Mouse (Mus musculus) spleen, adult 2 months (tissue): ENCODE measurements around the gene 1700034J05Rik. TPM values are rescaled to one million over a fixed set of nuclear protein-coding genes. Genes with fewer than 3 reads are reported as not detected.

Experiments used
- DNase-seq, 2 experiments: peaks; one replicate each; pipeline versions ENCODE4 v3.0.0 to v3.0.0-alpha.2; 2012 to 2021; ENCODE audit warnings: low spot score in 2 of 2, low read depth in 1 of 2
- H3K27ac ChIP-seq: fragments of 200-500 bp; 2 replicates; pipeline ENCODE4 v1.5.1; 2012; ENCODE audit warnings: low read length, inconsistent platforms; ENCODE audit not compliant: insufficient read depth
- H3K27me3 ChIP-seq: fragments of 200-500 bp; 2 replicates; pipeline ENCODE4 v1.6.1; 2012; ENCODE audit warnings: mild to moderate bottlenecking, moderate library complexity, low read length, inconsistent platforms; ENCODE audit not compliant: control insufficient read depth, insufficient read depth
- H3K36me3 ChIP-seq: fragments of 200-500 bp; 2 replicates; pipeline ENCODE4 v1.6.1; 2012; ENCODE audit warnings: mild to moderate bottlenecking, low read length, inconsistent platforms; ENCODE audit not compliant: control insufficient read depth, insufficient read depth
- H3K4me1 ChIP-seq: fragments of 200-500 bp; 2 replicates; pipeline ENCODE4 v1.6.1; 2011; ENCODE audit warnings: inconsistent platforms; ENCODE audit not compliant: control insufficient read depth, insufficient read depth, insufficient read length
- H3K4me3 ChIP-seq: fragments of 200-500 bp; 2 replicates; pipeline ENCODE4 v1.5.1; 2011; ENCODE audit warnings: mild to moderate bottlenecking, inconsistent platforms; ENCODE audit not compliant: insufficient read depth, insufficient read length; ENCODE audit errors: extremely low read depth
- CTCF ChIP-seq: fragments of 200-500 bp; IDR thresholded peaks from 2 replicates; pipeline ENCODE4 v1.5.1; 2011; ENCODE audit warnings: mild to moderate bottlenecking, inconsistent platforms; ENCODE audit not compliant: insufficient read depth, insufficient read length, insufficient replicate concordance; ENCODE audit errors: extremely low read depth
- POLR2A ChIP-seq: fragments of 200-500 bp; IDR thresholded peaks from 2 replicates; pipeline ENCODE4 v1.6.1; 2011; ENCODE audit warnings: low read depth, low read length, inconsistent platforms
- WGBS: fragments of 180-500 bp; shearing (Covaris S2); methylation state at CpG from one replicate; pipeline ENCODE4 v1.1.7; 2018; 5-methylcytosine and 5-hydroxymethylcytosine counted together
- polyA plus RNA-seq: library from polyadenylated mRNA; depleted of rRNA; stranded (reverse); fragments of >200 nt; gene quantifications from 2 replicates; pipeline ENCODE4 v1.2.3, GENCODE M21; 2012

The 1700034J05Rik gene
- polyA plus RNA-seq, 1 experiment = not detected

DNA sequence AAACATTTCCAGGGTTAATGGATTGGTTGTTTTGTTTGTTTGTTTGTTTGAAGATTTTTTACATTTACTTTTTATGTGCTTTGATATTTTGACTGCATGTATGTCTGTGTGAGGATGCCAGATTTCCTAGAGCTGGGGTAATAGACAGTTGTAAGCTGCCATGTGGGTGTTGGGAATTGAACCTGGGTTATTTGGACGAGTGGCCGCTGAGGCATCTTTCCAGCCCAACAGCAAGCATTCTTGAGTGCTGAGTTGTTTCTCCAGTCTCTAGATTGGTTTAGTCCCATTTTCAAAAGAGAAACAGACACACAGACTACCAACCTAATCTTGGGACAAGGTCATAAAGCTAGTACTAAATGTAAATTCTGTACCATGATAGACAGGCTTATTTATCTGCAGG, 43.4 kb downstream of the 1700034J05Rik start:
- Histone ChIP-seq H3K4me1 (peaks cover 2% of the 10 kb centered on the region; the same call in 1 of the 2 replicates), H3K27me3 (no peaks in the 10 kb centered on the region), H3K27ac (no peak overlapping the region), H3K4me3 (no peak overlapping the region), H3K36me3 (no peaks in the 10 kb centered on the region)
- TF ChIP-seq CTCF = no peak
- TF ChIP-seq POLR2A = no peak
- no peak for DNase-seq
- 86% methylated on average over 2 of the region's 2 CpGs for WGBS

DNA sequence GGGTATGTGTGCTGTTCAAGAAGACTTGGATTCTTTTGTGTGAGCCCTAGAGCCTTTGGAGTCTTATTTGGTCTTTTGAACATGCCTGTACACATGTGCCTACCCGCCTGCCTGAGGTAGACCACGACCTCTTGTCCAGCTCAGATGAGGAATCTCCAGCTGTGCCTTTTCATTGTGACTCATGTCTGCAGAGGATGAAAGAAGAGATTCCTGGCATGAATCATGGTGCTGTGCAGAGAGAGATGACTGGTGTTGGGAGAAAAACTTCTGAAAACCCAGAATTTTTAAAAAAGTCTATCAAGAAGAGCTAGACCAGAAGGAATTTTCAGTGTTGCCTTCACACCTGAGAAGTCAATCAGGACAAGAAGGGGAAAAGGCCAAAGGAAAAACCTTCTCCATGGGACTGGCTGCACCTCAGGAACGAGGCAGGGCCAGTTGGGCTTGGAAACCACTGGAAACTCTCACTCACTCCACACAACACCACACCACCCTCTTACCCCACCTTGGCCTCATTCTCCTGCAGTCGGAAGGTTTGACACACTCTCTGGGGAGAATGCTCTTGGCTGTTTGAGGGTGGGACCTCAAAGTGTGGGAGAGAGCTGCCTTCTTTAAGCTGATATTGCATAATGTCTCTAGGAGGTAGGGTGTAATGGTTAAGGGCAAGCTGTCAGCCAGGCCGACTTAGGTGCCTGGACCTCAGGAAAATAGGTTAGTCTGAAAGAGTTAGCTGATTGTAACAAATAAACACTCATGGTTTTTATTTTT, 44.3 kb downstream of the 1700034J05Rik start:
- TF ChIP-seq POLR2A (no peak), CTCF (no peak)
- no peak for DNase-seq
- H3K4me3 ChIP-seq = no peak overlapping the region
- H3K27me3 ChIP-seq = no peaks in the 10 kb centered on the region
- H3K36me3 ChIP-seq = no peaks in the 10 kb centered on the region
- 80% methylated on average over 5 of the region's 5 CpGs for WGBS
- H3K27ac ChIP-seq = no peak overlapping the region
- H3K4me1 ChIP-seq = peaks cover 2% of the 10 kb centered on the region; the same call in 1 of the 2 replicates

DNA sequence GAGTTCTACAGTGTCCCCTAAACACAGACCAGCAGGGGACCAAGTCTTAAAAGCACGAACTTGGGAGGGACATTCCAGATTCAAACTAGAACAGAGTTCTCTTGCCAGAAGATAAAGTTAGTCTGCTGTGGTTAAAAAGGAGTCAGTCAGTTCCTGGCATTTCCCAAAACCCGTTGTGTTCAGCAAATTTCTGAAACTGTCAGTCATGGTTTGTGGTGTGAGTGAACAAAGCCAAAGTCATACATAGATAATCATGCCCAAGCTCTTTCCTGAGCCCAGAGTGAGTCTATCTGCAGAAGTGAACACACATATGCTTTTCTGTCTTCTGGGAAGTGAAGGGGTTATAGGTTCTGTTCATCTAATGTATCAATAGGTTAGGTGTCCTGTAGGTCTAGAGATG, 45.4 kb downstream of the 1700034J05Rik start:
- Histone ChIP-seq H3K27me3 (no peaks in the 10 kb centered on the region), H3K4me1 (peaks cover 2% of the 10 kb centered on the region; the same call in 1 of the 2 replicates), H3K36me3 (no peaks in the 10 kb centered on the region), H3K27ac (no peak overlapping the region), H3K4me3 (no peak overlapping the region)
- WGBS = 24% methylated on average over 2 of the region's 2 CpGs
- TF ChIP-seq CTCF (no peak), POLR2A (no peak)
- DNase-seq = no peak

DNA sequence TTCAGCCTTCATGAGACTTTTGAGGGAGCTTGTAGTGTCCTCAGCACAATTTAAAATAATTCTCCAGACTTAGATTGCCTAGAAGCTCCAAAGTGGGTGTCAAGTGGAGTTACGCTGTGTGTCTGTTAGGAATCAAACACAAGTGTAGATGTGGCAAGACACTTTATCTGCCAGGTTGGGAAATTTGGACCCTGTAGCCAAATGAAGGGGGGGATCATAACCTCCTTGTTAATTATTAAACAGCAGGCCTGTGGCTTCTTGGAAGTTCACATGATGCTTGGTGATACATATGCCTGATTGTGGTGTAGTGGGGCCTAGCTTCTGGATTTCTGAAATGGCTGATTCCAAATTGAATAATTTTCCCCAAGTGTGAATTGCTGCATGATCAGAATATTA, 46.4 kb downstream of the 1700034J05Rik start:
- H3K4me1 ChIP-seq = peaks cover 2% of the 10 kb centered on the region; the same call in 1 of the 2 replicates
- TF ChIP-seq POLR2A = no peak
- no peak for TF ChIP-seq CTCF
- no peaks in the 10 kb centered on the region for H3K36me3 ChIP-seq
- H3K4me3 ChIP-seq = no peak overlapping the region
- no peak for DNase-seq
- H3K27me3 ChIP-seq = no peaks in the 10 kb centered on the region
- WGBS = 95% methylated on average over 1 of the region's 1 CpGs
- H3K27ac ChIP-seq = no peak overlapping the region

GRCm38 (mm10) chr6:146907061-146907794, 47.0 kb downstream of the 1700034J05Rik start:
- no peak overlapping the region for H3K27ac ChIP-seq
- H3K4me3 ChIP-seq = no peak overlapping the region
- no peak for TF ChIP-seq POLR2A
- no peak for TF ChIP-seq CTCF
- 77% methylated on average over 5 of the region's 5 CpGs for WGBS
- H3K36me3 ChIP-seq = no peaks in the 10 kb centered on the region
- H3K4me1 ChIP-seq = peaks cover 2% of the 10 kb centered on the region; the same call in 1 of the 2 replicates
- no peak for DNase-seq
- no peaks in the 10 kb centered on the region for H3K27me3 ChIP-seq

DNA sequence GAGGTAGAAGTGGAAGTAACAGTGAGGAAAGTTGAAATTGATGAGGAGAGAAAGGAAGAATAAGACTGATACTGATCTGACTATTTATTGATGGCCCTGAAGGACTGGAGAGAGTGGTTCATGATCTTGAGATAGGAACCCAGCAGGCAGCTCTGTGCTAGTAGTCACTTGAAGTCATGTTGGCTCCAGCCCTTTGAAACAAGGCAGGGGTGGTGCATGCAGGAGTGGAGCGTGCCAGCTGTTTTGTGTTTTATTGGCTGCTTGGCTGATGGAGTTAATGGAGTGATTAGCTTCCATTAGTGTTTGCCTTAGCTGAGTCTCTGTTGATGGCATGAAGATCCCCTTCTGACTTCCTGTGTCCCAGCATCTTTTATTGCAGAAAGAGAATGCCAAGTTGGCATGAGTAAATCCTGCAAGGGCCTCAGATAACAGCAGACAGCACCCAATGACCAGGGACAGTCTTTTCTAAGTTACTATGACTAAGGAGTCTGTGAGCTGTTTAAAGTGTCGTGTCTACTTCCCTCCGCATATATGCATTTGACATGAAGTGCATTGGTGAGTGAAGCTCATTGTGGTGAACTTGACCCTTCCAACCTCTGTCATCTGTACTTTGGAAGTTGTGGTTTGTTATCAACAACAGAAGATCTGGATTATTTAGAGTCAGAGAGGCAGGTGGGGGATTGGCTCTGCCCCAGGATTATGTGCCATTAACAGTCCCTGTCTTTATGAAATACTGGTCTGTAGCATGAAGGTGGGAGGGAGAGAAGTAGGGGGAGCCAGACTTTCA, 48.0 kb downstream of the 1700034J05Rik start:
- Histone ChIP-seq H3K4me1 (peaks cover 2% of the 10 kb centered on the region; the same call in 1 of the 2 replicates), H3K36me3 (no peaks in the 10 kb centered on the region), H3K27me3 (no peaks in the 10 kb centered on the region), H3K4me3 (no peak overlapping the region), H3K27ac (no peak overlapping the region)
- WGBS = 85% methylated on average over 3 of the region's 3 CpGs
- DNase-seq = no peak
- TF ChIP-seq POLR2A (no peak), CTCF (no peak)
